Mouse (Mus musculus) midbrain, postnatal 0 days (tissue): ENCODE results near the gene Palld. TPM values are rescaled to one million over a fixed set of nuclear protein-coding genes. Genes with fewer than 3 reads are reported as not detected.
A peak's percentile ranks its signal among the peaks of the same experiment; 100 is the strongest.

Experiments
- ATAC-seq: fragments of 200-750 bp; cut with Nextera tagmentation; 2 replicates; pipeline ENCODE4 v1.8.0; 2017; ENCODE audit warnings: moderate number of reproducible peaks, mild to moderate bottlenecking, moderate TSS enrichment, moderate library complexity; ENCODE audit not compliant: low FRiP score
- DNase-seq: peaks from one replicate; pipeline ENCODE4 v3.0.0-alpha.2; 2015; ENCODE audit warnings: low spot score
- H3K27ac ChIP-seq: fragments of 300-500 bp; sonication (generic); 2 replicates; pipeline ENCODE4 v1.5.1; 2014; ENCODE audit warnings: low read depth, mild to moderate bottlenecking, low read length, mixed read lengths
- H3K27me3 ChIP-seq: fragments of 300-500 bp; sonication (generic); 2 replicates; pipeline ENCODE4 v1.6.1; 2014; ENCODE audit warnings: low read length, control low read depth, mixed read lengths; ENCODE audit not compliant: insufficient read depth
- H3K36me3 ChIP-seq: fragments of 300-500 bp; sonication (generic); 2 replicates; pipeline ENCODE4 v1.6.1; 2014; ENCODE audit warnings: low read length, control low read depth, mixed read lengths; ENCODE audit not compliant: insufficient read depth
- H3K4me1 ChIP-seq: fragments of 300-500 bp; sonication (generic); 2 replicates; pipeline ENCODE4 v1.6.1; 2014; ENCODE audit warnings: mild to moderate bottlenecking, control low read depth, antibody characterized with exemption, low read length, mixed read lengths; ENCODE audit not compliant: insufficient read depth
- H3K4me2 ChIP-seq: fragments of 300-500 bp; sonication (generic); 2 replicates; pipeline ENCODE4 v1.6.1; 2014; ENCODE audit warnings: low read depth, mild to moderate bottlenecking, low read length, mixed read lengths; ENCODE audit not compliant: poor library complexity, severe bottlenecking
- H3K4me3 ChIP-seq: fragments of 300-500 bp; sonication (generic); 2 replicates; pipeline ENCODE4 v1.5.1; 2014; ENCODE audit warnings: low read depth, mild to moderate bottlenecking, low read length, moderate library complexity
- H3K9ac ChIP-seq: fragments of 300-500 bp; sonication (generic); replicated peaks from 2 replicates; pipeline ENCODE4 v1.6.1; 2014; ENCODE audit warnings: mild to moderate bottlenecking, low read length, moderate library complexity, mixed read lengths; ENCODE audit not compliant: poor library complexity, severe bottlenecking
- H3K9me3 ChIP-seq: fragments of 300-500 bp; sonication (generic); 2 replicates; pipeline ENCODE4 v1.6.1; 2016; ENCODE audit warnings: low read length, control low read depth
- CTCF ChIP-seq: IDR thresholded peaks from 2 replicates; pipeline ENCODE4 v1.5.1; 2016; ENCODE audit warnings: antibody characterized with exemption, mild to moderate bottlenecking
- WGBS: fragments of 180-500 bp; shearing (Covaris S2); extraction: QIAGEN DNeasy Blood & Tissue Kit; methylation state at CpG from one replicate; pipeline ENCODE4 v1.1.7; 2014; 5-methylcytosine and 5-hydroxymethylcytosine counted together
- polyA plus RNA-seq: library from polyadenylated mRNA; unstranded; fragments of >200 nt; fragmentation: Nextera tagmentation; extraction: Ambion mirVana; gene quantifications from 2 replicates; pipeline ENCODE4 v1.2.1, GENCODE M21; 2015
- total RNA-seq: library from RNA; depleted of rRNA; stranded (reverse); fragments of >200 nt; gene quantifications from 2 replicates; pipeline ENCODE4 v1.2.3, GENCODE M21; 2014

Palld gene
- total and polyA plus RNA-seq, 2 experiments from 2014 or later: 3.9 to 10.8 TPM

- Histone ChIP-seq H3K9ac (no peak overlapping the region), H3K36me3 (no peaks in the 10 kb centered on the region), H3K4me2 (no peak overlapping the region), H3K4me1 (no peaks in the 10 kb centered on the region), H3K27me3 (no peaks in the 10 kb centered on the region), H3K27ac (no peak overlapping the region), H3K4me3 (no peak overlapping the region), H3K9me3 (no peaks in the 10 kb centered on the region)
- no peak for TF ChIP-seq CTCF
- WGBS: 82% methylated on average over 5 of the region's 5 CpGs
- DNase-seq (no peak), ATAC-seq (no peak)
Measured at GRCm38 (mm10) chr8:61559450-61559849, 343.0 kb downstream of the Palld start.

GRCm38 (mm10) chr8:61558051-61558846, 344.2 kb downstream of the Palld start:
- DNase-seq: no peak
- no peaks in the 10 kb centered on the region for H3K27me3 ChIP-seq
- H3K4me2 ChIP-seq: no peak overlapping the region
- 86% methylated on average over 12 of the region's 12 CpGs for WGBS
- no peaks in the 10 kb centered on the region for H3K9me3 ChIP-seq
- H3K36me3 ChIP-seq: no peaks in the 10 kb centered on the region
- H3K27ac ChIP-seq: no peak overlapping the region
- no peak for ATAC-seq
- H3K4me1 ChIP-seq: no peaks in the 10 kb centered on the region
- no peak for TF ChIP-seq CTCF
- no peak overlapping the region for H3K4me3 ChIP-seq
- no peak overlapping the region for H3K9ac ChIP-seq

- Histone ChIP-seq H3K4me2 (no peak overlapping the region), H3K4me3 (no peak overlapping the region), H3K9ac (no peak overlapping the region), H3K36me3 (no peaks in the 10 kb centered on the region), H3K27me3 (no peaks in the 10 kb centered on the region), H3K27ac (no peak overlapping the region), H3K9me3 (no peaks in the 10 kb centered on the region), H3K4me1 (no peaks in the 10 kb centered on the region)
- DNase-seq (no peak), ATAC-seq (no peak)
- no peak for TF ChIP-seq CTCF
Measured at GRCm38 (mm10) chr8:61557036-61557435, 345.5 kb downstream of the Palld start.

GRCm38 (mm10) chr8:61556219-61556618, 346.3 kb downstream of the Palld start:
- H3K4me3 ChIP-seq: no peak overlapping the region
- TF ChIP-seq CTCF: no peak
- H3K4me1 ChIP-seq: no peaks in the 10 kb centered on the region
- no peaks in the 10 kb centered on the region for H3K36me3 ChIP-seq
- no peaks in the 10 kb centered on the region for H3K9me3 ChIP-seq
- no peak for DNase-seq
- H3K27me3 ChIP-seq: no peaks in the 10 kb centered on the region
- 65% methylated on average over 8 of the region's 8 CpGs for WGBS
- H3K27ac ChIP-seq: no peak overlapping the region
- no peak for ATAC-seq
- H3K4me2 ChIP-seq: no peak overlapping the region
- H3K9ac ChIP-seq: no peak overlapping the region

- 27% methylated on average over 6 of the region's 6 CpGs for WGBS
- no peaks in the 10 kb centered on the region for H3K9me3 ChIP-seq
- no peak overlapping the region for H3K4me2 ChIP-seq
- ATAC-seq (peak; percentile 53), DNase-seq (no peak)
- H3K4me1 ChIP-seq: no peaks in the 10 kb centered on the region
- H3K27me3 ChIP-seq: no peaks in the 10 kb centered on the region
- H3K9ac ChIP-seq: no peak overlapping the region
- no peaks in the 10 kb centered on the region for H3K36me3 ChIP-seq
- H3K27ac ChIP-seq: no peak overlapping the region
- TF ChIP-seq CTCF: no peak
- H3K4me3 ChIP-seq: no peak overlapping the region
Measured at GRCm38 (mm10) chr8:61555343-61555742, 347.1 kb downstream of the Palld start.

GRCm38 (mm10) chr8:61552755-61553402, 349.6 kb downstream of the Palld start:
- Histone ChIP-seq H3K4me1 (no peaks in the 10 kb centered on the region), H3K4me3 (no peak overlapping the region), H3K36me3 (peaks cover 4% of the 10 kb centered on the region; the same call in 1 of the 2 replicates), H3K4me2 (no peak overlapping the region), H3K27me3 (no peaks in the 10 kb centered on the region), H3K27ac (no peak overlapping the region), H3K9ac (no peak overlapping the region), H3K9me3 (0 out of 2 replicates have a peak, but pooled peaks cover 5% of the 10 kb centered on the region)
- no peak for TF ChIP-seq CTCF
- 83% methylated on average over 8 of the region's 8 CpGs for WGBS
- ATAC-seq (no peak), DNase-seq (no peak)
